Mouse (Mus musculus) neutrophil, adult 83 days (primary cell): ENCODE results near the gene Clip1. TPM values are rescaled to one million over a fixed set of nuclear protein-coding genes. Genes with fewer than 3 reads are reported as not detected.

Experiments used
- total RNA-seq, 2 experiments: library from RNA; stranded (reverse); gene quantifications; one replicate each; pipeline ENCODE4 v1.2.4; 2023

The Clip1 gene
- 10 to 100 TPM; 83.3 to 95.2 TPM for total RNA-seq

GRCm38 (mm10) chr5:123684221-123685144 lies at the start of gene Clip1:
Gene Clip1 (minus strand): TSS chr5:123684618.

GRCm38 (mm10) chr5:123720328-123721311 lies 36.2 kb upstream of the Clip1 start, which contains the start of gene Zcchc8:
Gene Zcchc8 (minus strand): TSS chr5:123721100.

GRCm38 (mm10) chr5:123572357-123573186 lies 111.8 kb downstream of the Clip1 start, which contains the start of gene Vps33a:
Gene Vps33a (minus strand): TSS chr5:123573038.

Other genes starting within 250 kb of the Clip1 start
- not detected for gene Lrrc43, start 195.3 kb downstream of the Clip1 start, total RNA-seq
- not detected for gene Il31, start 195.1 kb downstream of the Clip1 start, total RNA-seq
- not detected for gene B3gnt4, start 174.2 kb downstream of the Clip1 start, total RNA-seq
- gene Diablo, start 160.4 kb downstream of the Clip1 start, total RNA-seq: 10 to 100 TPM; 23.9 to 27.1 TPM
- gene Gm49027, start 159.1 kb downstream of the Clip1 start, total RNA-seq: 1 to 10 TPM; 1.4 to 2.4 TPM
- 10 to 100 TPM; 26.2 to 27.9 TPM for gene Vps33a, start 111.6 kb downstream of the Clip1 start, total RNA-seq
- gene Zcchc8, start 36.5 kb upstream of the Clip1 start, total RNA-seq: 100 to 1,000 TPM in 1 of 2 experiments, 10 to 100 TPM in 1; 99.9 to 105 TPM
- gene Rsrc2, start 64.8 kb upstream of the Clip1 start, total RNA-seq: 100 to 1,000 TPM in 1 of 2 experiments, 10 to 100 TPM in 1; 99.0 to 103 TPM
- gene Kntc1, start 65.1 kb upstream of the Clip1 start, total RNA-seq: 10 to 100 TPM; 33.8 to 38.0 TPM
- gene Hcar2, start 180.9 kb upstream of the Clip1 start, total RNA-seq: 100 to 1,000 TPM in 1 of 2 experiments, 10 to 100 TPM in 1; 93.7 to 125 TPM
- gene Hcar1, start 195.4 kb upstream of the Clip1 start, total RNA-seq: not detected
- gene Denr, start 222.6 kb upstream of the Clip1 start, total RNA-seq: 10 to 100 TPM; 20.1 to 24.9 TPM
- gene Gm43518, start 242.8 kb upstream of the Clip1 start, total RNA-seq: 1 to 10 TPM in 1 of 2 experiments, not detected in 1; 1.4 TPM
- 1 to 10 TPM in 1 of 2 experiments, under 1 TPM in 1; 0.31 to 2.5 TPM for gene Ccdc62, start 246.1 kb upstream of the Clip1 start, total RNA-seq